Mouse (Mus musculus) embryonic fibroblast, embryonic 13.5 days (primary cell): ENCODE data around the gene Kcnh3. TPM values are rescaled to one million over a fixed set of nuclear protein-coding genes. Genes with fewer than 3 reads are reported as not detected.
"Not testable (repeated sequence)": the region's sequence is repeated elsewhere in the genome, so short reads cannot be mapped to it uniquely, and the experiment has no call there.

Source experiments
- H3K27ac ChIP-seq: 2 replicates; pipeline ENCODE4 v1.5.1; 2012; ENCODE audit warnings: low read length, control low read depth, inconsistent platforms; ENCODE audit not compliant: insufficient read depth
- H3K4me1 ChIP-seq: 2 replicates; pipeline ENCODE4 v1.6.1; 2011; ENCODE audit warnings: low read length; ENCODE audit not compliant: control insufficient read depth, insufficient read depth
- H3K4me3 ChIP-seq: 2 replicates; pipeline ENCODE4 v1.5.1; 2011; ENCODE audit warnings: mild to moderate bottlenecking, control low read depth, low read length; ENCODE audit not compliant: insufficient read depth
- CTCF ChIP-seq: IDR thresholded peaks from 2 replicates; pipeline ENCODE4 v1.5.1; 2011; ENCODE audit warnings: mild to moderate bottlenecking, control low read depth, low read length, moderate library complexity, borderline replicate concordance; ENCODE audit not compliant: insufficient read depth
- POLR2A ChIP-seq: IDR thresholded peaks from 2 replicates; pipeline ENCODE4 v1.6.1; 2011; ENCODE audit warnings: low read depth, mild to moderate bottlenecking, control low read depth, low read length, moderate library complexity
- polyA plus RNA-seq: library from polyadenylated mRNA; stranded (reverse); fragments of >200 nt; gene quantifications from 2 replicates; pipeline ENCODE4 v1.2.4, GENCODE M21; 2011; ENCODE audit warnings: low read depth; ENCODE audit not compliant: missing spikeins, insufficient read length

Kcnh3 gene
- polyA plus RNA-seq, 1 experiment = 0.40 TPM

DNA sequence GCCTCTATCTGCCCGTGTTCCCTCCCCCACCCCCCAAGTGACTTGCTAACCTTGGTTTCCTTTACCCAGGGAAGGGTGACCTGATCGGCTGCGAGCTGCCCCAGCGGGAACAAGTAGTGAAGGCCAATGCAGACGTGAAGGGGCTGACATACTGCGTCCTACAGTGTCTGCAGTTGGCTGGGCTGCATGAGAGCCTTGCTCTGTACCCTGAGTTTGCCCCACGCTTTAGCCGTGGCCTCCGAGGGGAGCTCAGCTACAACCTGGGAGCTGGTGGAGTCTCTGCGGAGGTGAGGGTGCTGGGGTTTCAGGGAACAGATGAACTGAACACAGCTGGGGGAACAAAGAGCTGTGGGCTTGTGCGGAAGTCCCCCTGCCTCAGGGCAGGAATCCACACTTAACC lies 13.3 kb downstream of the Kcnh3 start:
- TF ChIP-seq CTCF = no peak
- no peak overlapping the region for H3K27ac ChIP-seq
- H3K4me1 ChIP-seq = no peaks in the 10 kb centered on the region
- H3K4me3 ChIP-seq = no peak overlapping the region

DNA sequence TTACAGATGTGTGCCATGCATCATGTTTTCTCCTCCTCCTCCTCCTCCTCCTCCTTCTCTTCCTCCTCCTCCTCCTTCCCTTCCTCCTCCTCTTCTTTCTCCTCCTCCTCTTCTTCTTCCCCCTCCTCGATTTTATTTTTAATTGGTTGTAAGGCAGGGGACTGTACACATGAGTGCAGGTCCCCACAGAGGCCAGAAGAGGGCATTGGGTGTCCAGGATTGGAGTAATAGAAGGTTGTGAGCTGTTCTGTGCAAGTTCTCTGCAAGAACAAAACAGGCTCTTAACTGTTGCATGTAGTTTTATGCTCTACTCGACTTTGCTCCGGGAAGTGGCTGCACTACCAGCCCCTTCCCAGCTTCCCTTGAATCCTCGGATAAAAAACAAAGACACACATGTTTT lies 15.5 kb downstream of the Kcnh3 start:
- TF ChIP-seq POLR2A (no peak), CTCF (no peak)
- H3K27ac ChIP-seq = no peak overlapping the region
- no peaks in the 10 kb centered on the region for H3K4me1 ChIP-seq
- no peak overlapping the region for H3K4me3 ChIP-seq

GRCm38 (mm10) chr15:99241249-99241648 lies 16.6 kb downstream of the Kcnh3 start:
- TF ChIP-seq CTCF = no peak
- no peak for TF ChIP-seq POLR2A

GRCm38 (mm10) chr15:99242045-99242444 lies 17.4 kb downstream of the Kcnh3 start:
- H3K4me3 ChIP-seq = no peak overlapping the region
- H3K4me1 ChIP-seq = no peaks in the 10 kb centered on the region
- H3K27ac ChIP-seq = no peak overlapping the region
- TF ChIP-seq POLR2A (no peak), CTCF (no peak)

More at GRCm38 (mm10) chr15:99241249-99241648, 16.6 kb downstream of the Kcnh3 start:
- Histone ChIP-seq H3K4me1 (no peaks in the 10 kb centered on the region), H3K27ac (no peak overlapping the region), H3K4me3 (no peak overlapping the region)

GRCm38 (mm10) chr15:99246736-99247135 lies 22.1 kb downstream of the Kcnh3 start:
- not testable (repeated sequence) for H3K27ac ChIP-seq, H3K4me3 ChIP-seq, H3K4me1 ChIP-seq

- Histone ChIP-seq H3K27ac (no peak overlapping the region), H3K4me1 (peaks cover 5% of the 10 kb centered on the region), H3K4me3 (no peak overlapping the region)
- no peak for TF ChIP-seq POLR2A
- no peak for TF ChIP-seq CTCF
These were observed 24.3 kb downstream of the Kcnh3 start for GRCm38 (mm10) chr15:99248972-99249371.

DNA sequence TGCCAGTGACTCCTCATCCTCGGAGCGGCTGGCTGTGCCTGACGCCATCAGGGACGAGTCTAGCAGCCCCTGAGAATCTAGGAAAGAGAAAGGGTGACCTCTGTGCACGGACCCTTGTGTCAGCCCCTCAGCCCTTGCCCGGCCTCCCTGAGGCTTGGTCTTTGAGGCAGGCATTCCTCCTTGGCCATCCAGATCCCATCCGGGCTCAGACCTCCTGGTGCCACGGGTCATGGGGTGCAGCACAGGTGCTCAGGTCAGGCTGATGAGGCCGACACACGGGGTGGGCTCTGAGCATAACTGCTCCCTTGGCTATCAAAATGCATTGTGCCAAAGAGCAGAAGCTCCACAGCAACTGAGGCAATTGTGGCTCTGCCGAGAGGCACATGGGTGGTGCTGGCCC lies 25.3 kb downstream of the Kcnh3 start:
- TF ChIP-seq CTCF (no peak), POLR2A (no peak)
- H3K4me1 ChIP-seq = peaks cover 5% of the 10 kb centered on the region

GRCm38 (mm10) chr15:99251111-99251510 lies 26.4 kb downstream of the Kcnh3 start:
- not testable (repeated sequence) for H3K4me1 ChIP-seq, H3K27ac ChIP-seq
- H3K4me3 ChIP-seq = peak overlapping the region; percentile 75
- 0 out of 2 replicates have a peak, but pooled peaks have one; percentile 42 for TF ChIP-seq POLR2A

More for the DNA sequence above, 25.3 kb downstream of the Kcnh3 start:
- Histone ChIP-seq H3K27ac (no peak overlapping the region), H3K4me3 (no peak overlapping the region)

DNA sequence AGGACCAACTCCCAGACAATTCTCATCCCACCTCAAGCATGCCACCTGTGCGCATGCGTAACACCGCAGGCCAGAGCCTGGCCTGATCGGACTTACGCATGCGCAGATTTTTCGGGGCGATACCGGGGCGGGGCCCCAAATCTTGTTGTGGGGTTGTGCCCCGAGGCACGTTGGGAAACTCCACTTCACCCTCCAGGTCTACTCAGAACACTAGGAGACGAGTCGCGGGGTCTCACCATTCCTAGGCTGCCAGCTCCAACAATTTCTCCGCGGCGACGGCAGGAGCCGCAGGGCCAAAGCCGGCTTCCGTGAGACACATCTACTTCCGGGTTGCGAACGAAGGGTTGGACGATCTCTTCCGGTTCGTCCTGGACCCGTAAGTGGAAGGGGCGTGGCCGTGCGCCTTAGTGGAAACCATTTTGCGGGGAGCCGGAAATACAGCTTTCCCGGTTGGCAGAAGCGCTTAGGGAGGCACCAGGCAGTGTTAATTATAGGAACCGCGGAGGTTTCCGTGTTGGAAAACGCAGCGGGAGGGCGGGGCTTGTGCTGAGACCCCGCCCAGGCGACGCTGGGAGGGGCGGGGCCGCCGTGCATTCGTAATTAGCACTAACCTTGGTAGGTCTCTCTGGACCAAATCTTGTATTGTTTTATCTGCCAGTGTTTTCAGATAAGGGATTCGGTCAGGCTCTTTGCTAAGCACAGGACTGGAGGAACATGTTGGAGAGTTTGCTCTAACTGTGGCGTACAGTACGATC lies 27.1 kb downstream of the Kcnh3 start, which contains the start of gene Mcrs1:
Gene Mcrs1, minus strand, starts transcription at position 336 of the 755 bp plus-strand sequence.
- Histone ChIP-seq H3K4me1 (peaks cover 5% of the 10 kb centered on the region), H3K4me3 (peak within 1 kb of the TSS; percentile 75), H3K27ac (peak within 1 kb of the TSS; percentile 96)
- TF ChIP-seq POLR2A = peak; percentile 8; the same call in 1 of the 2 replicates
- TF ChIP-seq CTCF = no peak

DNA sequence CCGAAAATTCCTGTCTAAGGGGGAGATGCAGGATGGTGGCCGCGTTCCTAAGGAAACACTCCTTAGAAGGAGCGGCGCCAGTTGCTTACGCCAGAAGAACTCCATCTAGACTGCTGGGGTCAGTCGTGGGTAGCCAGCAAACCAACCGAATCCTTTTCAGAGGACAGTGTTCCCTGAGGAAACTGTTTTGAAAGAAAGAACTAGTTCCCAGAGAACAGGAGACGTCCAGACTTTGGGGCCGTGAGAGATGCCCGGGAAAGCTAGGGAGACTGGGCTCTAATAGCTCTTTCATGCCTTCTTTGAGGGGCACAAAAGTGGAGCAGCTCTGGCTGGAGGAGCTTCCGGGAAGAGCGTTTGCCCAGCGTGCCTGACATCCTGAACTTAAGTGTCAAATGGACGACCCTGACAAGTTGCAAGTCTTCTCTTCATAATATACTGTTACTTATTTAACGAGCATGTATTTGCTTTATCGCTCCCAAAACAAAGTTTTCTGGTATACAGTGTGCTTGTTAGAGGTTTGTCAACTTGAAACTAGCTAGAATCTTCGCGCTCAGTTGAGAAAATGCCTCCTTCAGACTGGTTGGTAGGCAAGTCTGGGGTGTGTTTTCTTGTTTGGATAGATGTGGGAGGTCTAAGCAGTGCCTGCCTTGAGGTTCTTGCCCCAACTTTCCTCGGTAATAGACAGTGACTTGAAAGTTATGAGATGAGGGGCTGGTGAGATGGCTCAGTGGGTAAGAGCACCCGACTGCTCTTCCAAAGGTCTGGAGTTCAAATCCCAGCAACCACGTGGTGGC lies 27.9 kb downstream of the Kcnh3 start:
- Histone ChIP-seq H3K27ac (peak overlapping the region; percentile 96), H3K4me3 (peak overlapping the region; percentile 75), H3K4me1 (peaks cover 5% of the 10 kb centered on the region)
- TF ChIP-seq POLR2A = peak; percentile 56; the same call in 1 of the 2 replicates
- TF ChIP-seq CTCF = no peak

DNA sequence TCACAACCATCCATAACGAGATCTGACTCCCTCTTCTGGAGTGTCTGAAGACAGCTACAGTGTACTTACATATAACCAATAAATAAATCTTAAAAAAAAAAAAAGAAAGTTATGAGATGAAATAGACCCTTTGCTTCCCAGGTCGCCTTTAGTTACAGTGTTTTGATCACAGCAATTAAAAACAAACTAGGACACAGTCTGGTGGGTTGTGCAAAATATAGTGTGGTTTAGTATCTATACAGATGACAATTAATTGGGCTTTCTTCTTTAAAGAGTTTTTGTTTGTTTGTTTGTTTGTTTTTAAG lies 28.5 kb downstream of the Kcnh3 start:
- not testable (repeated sequence) for H3K4me1 ChIP-seq
- Histone ChIP-seq H3K4me3 (peak overlapping the region; percentile 75), H3K27ac (peak overlapping the region; percentile 96; the same call in 1 of the 2 replicates)
